Mouse (Mus musculus): ENCODE measurements at regions not wholly inside any gene's neighbourhood (a gene's known extent, or its start where the extent isn't known, plus 50 kb on each side); places are given as distances from the start of the nearest gene placed in this dataset.

- no peak for TF ChIP-seq CTCF (IDR thresholded peaks at IDR 0.05; ENCODE audit: low read depth, low read length)
- no peak for TF ChIP-seq TAL1 (conservative IDR thresholded peaks at IDR 0.05; ENCODE audit: low read depth, low read length)
- TF ChIP-seq GATA1 (IDR thresholded peaks at IDR 0.05; ENCODE audit: borderline replicate concordance, low read length), result no peak
- TF ChIP-seq GATA2 (IDR thresholded peaks at IDR 0.05; ENCODE audit: borderline replicate concordance, low read depth, low read length), result no peak
- TF ChIP-seq POLR2AphosphoS5 (IDR thresholded peaks at IDR 0.05; ENCODE audit: insufficient replicate concordance, low read depth, low read length), result no peak
These were observed 460.9 kb downstream of the Nsun3 start for GRCm38 (mm10) chr16:62325534-62326244.
